Comparison of ENCODE assay signal across 8 mouse cellular contexts in genomic region chr1:136344768-136345453, GRCm38 (mm10). TPM values are rescaled to one million over a fixed set of nuclear protein-coding genes. Genes with fewer than 3 reads are reported as not detected.
DNase-seq lines count a peak whose midpoint lies in the region; ATAC-seq and TF ChIP-seq lines count a peak whose summit lies in the region.

No protein-coding gene starts in this region.

- peak overlapping the region; percentile 98 for H3K4me3 ChIP-seq in lung, adult 2 months (replicated peaks; ENCODE audit: extremely low read depth, low read depth, low read length)
- H3K4me3 ChIP-seq in brown adipose tissue, adult 24 weeks (ENCODE audit: insufficient read depth, low read depth, low read length): peak overlapping the region; percentile 94
- peak overlapping the region; percentile 96 for H3K4me3 ChIP-seq in forebrain, embryonic 10.5 days
- peak overlapping the region; percentile 90 for H3K4me3 ChIP-seq in intestine, embryonic 16.5 days (ENCODE audit: low read length)
- H3K4me3 ChIP-seq in macrophage (ENCODE audit: inconsistent target): peak overlapping the region; percentile 81

- peak overlapping the region; percentile 75 for H3K4me2 ChIP-seq in intestine, embryonic 16.5 days (ENCODE audit: low read depth, low read length)

- TF ChIP-seq POLR2A in lung, adult 2 months (IDR thresholded peaks at IDR 0.05; ENCODE audit: borderline replicate concordance, extremely low read depth, low read depth, low read length): no peak

- no peak for DNase-seq in lung, adult 2 months
- DNase-seq in lung, postnatal 14 days: no peak
- DNase-seq in forebrain, embryonic 10.5 days (ENCODE audit: extremely low spot score, low spot score): peak; percentile 31
- DNase-seq in testis, postnatal 10 days (ENCODE audit: low spot score): peak; percentile 69
- DNase-seq in gastrocnemius, postnatal 36 days: no peak

- peaks cover 54% of the 10 kb centered on the region for H3K79me2 ChIP-seq in macrophage (ENCODE audit: inconsistent target)

- peak overlapping the region; percentile 90 for H3K9ac ChIP-seq in intestine, embryonic 16.5 days (ENCODE audit: low read depth, low read length)

- peak overlapping the region; percentile 87 for H3K27ac ChIP-seq in brown adipose tissue, adult 24 weeks (replicated peaks; ENCODE audit: low read depth, low read length)
- peak overlapping the region; percentile 97 for H3K27ac ChIP-seq in forebrain, embryonic 10.5 days
- peak overlapping the region; percentile 94 for H3K27ac ChIP-seq in intestine, embryonic 16.5 days (ENCODE audit: low read length)
- H3K27ac ChIP-seq in macrophage: no peak overlapping the region

- under 1% methylated on average over 22 of the region's 22 CpGs for WGBS in lung, adult 2 months
- WGBS in forebrain, embryonic 10.5 days: under 1% methylated on average over 22 of the region's 22 CpGs
- WGBS in intestine, embryonic 16.5 days: 2% methylated on average over 22 of the region's 22 CpGs
- WGBS in macrophage (ENCODE audit: missing documents): 2% methylated on average over 22 of the region's 22 CpGs

- TF ChIP-seq CTCF in lung, adult 2 months (IDR thresholded peaks at IDR 0.05; ENCODE audit: insufficient read depth, low read length): no peak

- no peaks in the 10 kb centered on the region for H3K9me3 ChIP-seq in forebrain, embryonic 10.5 days
- H3K9me3 ChIP-seq in intestine, embryonic 16.5 days (ENCODE audit: control insufficient read depth, low read length): no peaks in the 10 kb centered on the region

- peaks cover 16% of the 10 kb centered on the region for H3K36me3 ChIP-seq in forebrain, embryonic 10.5 days (replicated peaks)
- H3K36me3 ChIP-seq in intestine, embryonic 16.5 days (ENCODE audit: control insufficient read depth, insufficient read depth, low read length): no peaks in the 10 kb centered on the region
- no peaks in the 10 kb centered on the region for H3K36me3 ChIP-seq in macrophage (ENCODE audit: inconsistent target)

- intact Hi-C loops in gastrocnemius, postnatal 36 days (cut with DNase I): loop anchor here (5.0 kb wide), 1 partner anchor 72 kb away; the partner anchor contains the start of gene Ddx59

- peaks cover 17% of the 10 kb centered on the region for H3K27me3 ChIP-seq in forebrain, embryonic 10.5 days (ENCODE audit: poor library complexity, severe bottlenecking)
- no peaks in the 10 kb centered on the region; the same call in 1 of the 2 replicates for H3K27me3 ChIP-seq in intestine, embryonic 16.5 days (replicated peaks; ENCODE audit: control insufficient read depth, insufficient read depth, low read length)

- peaks cover 17% of the 10 kb centered on the region for H3K4me1 ChIP-seq in lung, adult 2 months (ENCODE audit: control insufficient read depth, insufficient read depth, low read length)
- peaks cover 12% of the 10 kb centered on the region for H3K4me1 ChIP-seq in brown adipose tissue, adult 24 weeks (ENCODE audit: control insufficient read depth, insufficient read depth, insufficient read length, low read length)
- peaks cover 41% of the 10 kb centered on the region for H3K4me1 ChIP-seq in forebrain, embryonic 10.5 days
- H3K4me1 ChIP-seq in intestine, embryonic 16.5 days (ENCODE audit: control insufficient read depth, insufficient read depth, low read length): peaks cover 16% of the 10 kb centered on the region

- no peak for ATAC-seq in intestine, embryonic 16.5 days

RNA-seq across cellular contexts. Expression of gene Camsap2, which starts 1.0 kb away (rescaled TPM):
- polyA plus RNA-seq in lung, adult 2 months (2012; rRNA removed): 11.6 and 18.7 TPM in 2 replicates
- polyA plus RNA-seq in brown adipose tissue, adult 24 weeks (2012; ENCODE audit: insufficient read depth, insufficient read length, missing spikeins): 23.2 and 27.0 TPM in 2 replicates
- 11.5 and 12.9 TPM in 2 replicates for polyA plus RNA-seq in forebrain, embryonic 10.5 days (2016; fragmentation: Nextera tagmentation; extraction: Ambion mirVana)
- polyA plus RNA-seq in intestine, embryonic 16.5 days (2015; fragmentation: Nextera tagmentation; extraction: Ambion mirVana): 3.7 and 3.9 TPM in 2 replicates
- 10 to 100 TPM in 24 of 26 experiments, 1 to 10 TPM in 2; 6.9 to 54.4 (median 29.5) TPM for total RNA-seq in macrophage (2018; cell fraction: chromatin; rRNA removed)
- total RNA-seq in macrophage (2018; cell fraction: cytosol; rRNA removed): 10 to 100 TPM; 10.8 to 29.6 (median 17.5) TPM
- total RNA-seq in macrophage (2018; cell fraction: nucleus; rRNA removed): 10 to 100 TPM; 14.2 to 49.3 (median 25.3) TPM
- 13.6 to 17.5 TPM (median 16.8 TPM) in 3 replicates for polyA plus RNA-seq in macrophage (2018)
- 10 to 100 TPM in 1 of 2 experiments, 1 to 10 TPM in 1; 9.1 to 10.6 TPM for total RNA-seq in gastrocnemius, postnatal 36 days (2021)

Comparison
In these comparisons a context has a peak if more than half of its experiments do, and no peak if none do; other contexts are left out.
1. DNase-seq: peak in forebrain, embryonic 10.5 days (single experiment) and testis, postnatal 10 days (single experiment); none in lung, adult 2 months (single experiment), lung, postnatal 14 days (single experiment) and gastrocnemius, postnatal 36 days (0 of 2).
2. Peak in every context shown above with its lines, with median percentiles within 50 percentile points of each other: H3K4me3 ChIP-seq.